Mouse (Mus musculus) brain, adult 10 weeks (tissue): ENCODE results near the gene Taf9. TPM values are rescaled to one million over a fixed set of nuclear protein-coding genes. Genes with fewer than 3 reads are reported as not detected.

Experiments
- polyA plus RNA-seq: library from polyadenylated mRNA; stranded (reverse); fragments of 350-450 nt; fragmentation: Illumina TruSeq; extraction: RNeasy Lipid Tissue Mini Kit (QIAGEN cat#74804); gene quantifications from one replicate; pipeline ENCODE4 v1.2.3, GENCODE M21; 2015; ENCODE audit warnings: low read depth, low replicate concordance

Taf9 gene
- polyA plus RNA-seq = 28.1 TPM

GRCm38 (mm10) chr13:100651439-100652186 is at the start of gene Taf9:
Taf9 (plus strand) TSS chr13:100651579.

GRCm38 (mm10) chr13:100616181-100617087 is 34.9 kb upstream of the Taf9 start, which contains the start of gene Marveld2:
Marveld2 (minus strand) TSS chr13:100616971.

GRCm38 (mm10) chr13:100650550-100651438 is 585 bp upstream of the Taf9 start, which contains the start of the genes Ak6 and Rad17:
Ak6 (plus strand) TSS chr13:100650979.
Rad17 (minus strand) TSS chr13:100651051.

GRCm38 (mm10) chr13:100669291-100670022 is 18.1 kb downstream of the Taf9 start, which contains the start of gene Ccdc125:
Ccdc125 (plus strand) TSS chr13:100669717.

Other genes starting within 250 kb of the Taf9 start
- gene Naip1, start 198.7 kb upstream of the Taf9 start, polyA plus RNA-seq = not detected
- 55.1 TPM for gene Gtf2h2, start 159.0 kb upstream of the Taf9 start, polyA plus RNA-seq
- gene Ocln, start 98.9 kb upstream of the Taf9 start, polyA plus RNA-seq = 10.9 TPM
- gene Marveld2, start 34.6 kb upstream of the Taf9 start, polyA plus RNA-seq = 1.0 TPM
- gene Ak6, start 600 bp upstream of the Taf9 start, polyA plus RNA-seq = 180 TPM
- gene Rad17, start 528 bp upstream of the Taf9 start, polyA plus RNA-seq = 14.6 TPM
- not detected for gene Ccdc125, start 18.1 kb downstream of the Taf9 start, polyA plus RNA-seq
- 31.9 TPM for gene Cdk7, start 79.4 kb downstream of the Taf9 start, polyA plus RNA-seq
- 119 TPM for gene Mrps36, start 93.1 kb downstream of the Taf9 start, polyA plus RNA-seq
- gene Cenph, start 124.3 kb downstream of the Taf9 start, polyA plus RNA-seq = 0.51 TPM
- 0.89 TPM for gene Ccnb1, start 135.0 kb downstream of the Taf9 start, polyA plus RNA-seq
- 37.6 TPM for gene Slc30a5, start 181.8 kb downstream of the Taf9 start, polyA plus RNA-seq